Mouse (Mus musculus) lung, postnatal 36 days (tissue): Measurements from ENCODE around the gene Gm21987.

Experiments
- DNase-seq: peaks from one replicate; pipeline ENCODE4 v3.0.0; 2022; ENCODE audit warnings: mixed read lengths

Gene Gm21987

GRCm38 (mm10) chr16:38350361-38350855, 3.6 kb downstream of the Gm21987 start:
- peak; percentile 78 for DNase-seq

GRCm38 (mm10) chr16:38350939-38351338, 4.1 kb downstream of the Gm21987 start:
- DNase-seq: no peak

GRCm38 (mm10) chr16:38352031-38352430, 5.2 kb downstream of the Gm21987 start:
- no peak for DNase-seq

DNA sequence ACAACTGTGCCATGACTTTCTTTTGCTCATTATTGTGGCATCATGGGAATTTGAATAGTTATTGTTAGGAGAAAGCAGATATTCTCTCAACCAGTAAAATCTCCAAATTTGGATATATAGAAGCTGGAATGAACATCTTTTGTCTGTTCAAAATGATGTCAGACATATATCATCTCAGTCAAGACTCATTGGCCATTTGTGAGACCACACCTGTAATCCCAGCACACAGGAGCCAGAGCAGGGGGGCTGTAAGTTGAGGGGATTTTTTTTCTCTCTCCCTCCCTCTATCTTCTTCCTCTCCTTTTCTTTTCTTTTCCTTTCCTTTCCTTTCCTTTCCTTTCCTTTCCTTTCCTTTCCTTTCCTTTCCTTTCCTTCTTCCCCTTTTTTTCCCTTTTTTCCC, 6.0 kb downstream of the Gm21987 start:
- DNase-seq: no peak

DNA sequence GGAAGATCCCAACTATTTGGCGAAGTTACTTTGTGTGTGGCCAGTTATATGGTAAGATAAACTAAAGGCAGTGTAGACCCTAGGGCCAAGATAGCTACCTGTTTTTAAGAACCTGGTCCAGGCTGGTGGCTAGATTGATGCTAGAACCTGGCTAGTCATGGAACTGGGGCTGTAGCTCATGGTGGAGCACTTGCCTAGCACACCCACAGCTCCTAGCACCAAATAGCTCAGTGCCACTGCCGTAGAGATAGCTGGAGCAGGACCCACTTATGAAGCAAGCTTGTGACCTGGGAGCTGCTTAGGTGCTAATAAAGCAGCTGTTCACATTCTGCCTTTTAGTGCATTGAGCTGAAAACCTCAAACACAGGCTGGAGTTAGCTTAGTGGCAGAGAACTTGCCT, 6.8 kb downstream of the Gm21987 start:
- no peak for DNase-seq

DNA sequence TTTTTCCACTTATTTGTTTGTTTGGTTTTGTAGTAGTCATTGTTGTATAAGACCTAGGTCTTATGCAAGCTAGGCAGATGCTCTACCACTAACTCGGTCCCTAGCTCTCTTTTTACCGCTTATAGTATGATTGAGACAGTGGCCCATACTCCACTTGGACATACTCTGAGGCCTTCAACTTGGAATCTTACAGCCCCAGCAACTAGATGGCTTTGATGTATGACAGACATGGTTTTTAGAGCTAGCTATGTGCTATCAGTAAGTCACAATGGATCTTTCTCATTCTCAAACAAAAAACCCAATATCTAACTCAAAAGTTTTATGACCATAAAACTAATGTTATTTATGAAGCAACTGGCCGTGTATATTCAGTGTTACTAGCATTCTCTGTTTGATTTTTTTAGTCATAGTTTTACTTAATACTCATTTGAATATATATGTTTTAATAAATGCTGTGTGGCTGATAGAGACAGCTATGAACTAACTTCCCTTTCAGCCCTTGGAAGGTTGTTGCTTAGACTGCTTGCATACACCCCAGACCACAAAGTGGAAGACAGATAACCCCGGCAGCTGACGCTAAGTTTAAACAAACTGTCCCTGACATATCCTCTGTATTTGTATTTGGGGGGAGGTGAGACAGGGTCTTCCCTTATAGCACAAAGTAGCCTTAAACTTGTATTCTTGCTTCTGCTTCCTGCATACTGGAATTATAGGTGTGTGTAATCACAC, 7.5 kb downstream of the Gm21987 start:
- no peak for DNase-seq

DNA sequence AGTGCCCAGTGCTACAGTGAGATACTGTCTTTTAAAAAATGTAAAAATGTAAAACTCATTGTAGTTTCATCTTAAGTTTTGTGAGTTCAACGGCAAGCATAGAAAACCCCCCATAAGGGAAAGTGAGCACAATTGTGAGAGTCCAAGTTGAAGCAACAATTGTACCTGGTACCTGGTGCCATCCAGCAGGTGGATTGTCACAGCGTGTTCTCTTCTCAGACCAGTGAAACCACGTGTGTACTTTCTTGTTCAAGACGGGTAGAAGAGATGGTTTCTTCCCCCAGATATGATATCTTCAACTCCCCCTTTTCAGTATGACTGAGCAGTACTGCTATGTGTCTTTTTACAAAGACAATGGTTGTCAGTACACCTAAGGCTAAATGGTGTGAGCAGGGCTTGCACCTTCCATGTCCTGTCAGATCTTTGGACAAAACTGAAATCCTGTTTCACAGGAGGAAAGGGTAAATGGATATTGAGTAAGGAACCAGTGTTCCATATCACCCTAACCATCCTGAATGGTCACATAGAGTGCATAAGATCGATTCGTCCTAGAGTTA, 11.5 kb downstream of the Gm21987 start:
- no peak for DNase-seq

GRCm38 (mm10) chr16:38359241-38359640, 12.4 kb downstream of the Gm21987 start:
- DNase-seq: no peak

DNA sequence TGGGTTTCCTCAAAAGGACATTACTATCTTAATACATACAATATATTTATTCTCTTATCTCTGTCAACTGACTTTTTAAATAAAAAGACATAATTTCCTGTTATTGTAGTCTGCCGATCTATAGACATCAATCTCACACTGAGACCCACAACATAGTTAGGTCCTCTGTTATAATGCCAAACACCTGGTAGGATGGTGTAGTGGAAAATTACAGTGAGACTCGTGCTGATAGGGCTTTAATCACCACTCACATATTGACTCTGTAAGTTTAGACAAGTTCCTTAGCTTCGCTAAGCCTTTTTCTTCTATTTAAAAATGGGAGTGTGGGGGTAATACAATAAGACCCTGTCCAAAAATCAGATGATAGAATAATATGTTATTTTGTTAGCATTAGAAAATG, 13.0 kb downstream of the Gm21987 start:
- DNase-seq: no peak

DNA sequence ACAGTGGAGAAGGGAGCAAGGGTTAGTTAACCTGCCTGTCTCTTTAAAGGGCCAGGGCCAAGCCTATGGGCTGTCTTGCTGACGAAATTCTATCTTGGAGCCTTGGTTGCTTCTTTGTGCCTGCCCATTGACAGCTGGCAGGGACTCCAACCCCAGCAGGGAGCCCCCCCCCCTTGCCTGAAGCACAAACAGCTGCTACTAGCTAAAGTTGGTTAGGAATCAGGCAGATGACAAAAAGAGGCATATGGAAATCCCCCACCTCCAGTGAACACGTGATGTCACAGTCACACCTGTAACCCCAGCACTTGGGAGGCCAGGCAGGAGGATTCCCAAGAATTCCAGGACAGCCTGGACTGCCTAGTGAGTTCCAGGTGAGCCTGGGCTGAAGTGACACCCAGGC, 13.5 kb downstream of the Gm21987 start:
- no peak for DNase-seq

- peak; percentile 36 for DNase-seq
Measured at GRCm38 (mm10) chr16:38361933-38362332, 15.1 kb downstream of the Gm21987 start, which contains the start of gene Popdc2. Popdc2 (plus strand) TSS chr16:38362209.

DNA sequence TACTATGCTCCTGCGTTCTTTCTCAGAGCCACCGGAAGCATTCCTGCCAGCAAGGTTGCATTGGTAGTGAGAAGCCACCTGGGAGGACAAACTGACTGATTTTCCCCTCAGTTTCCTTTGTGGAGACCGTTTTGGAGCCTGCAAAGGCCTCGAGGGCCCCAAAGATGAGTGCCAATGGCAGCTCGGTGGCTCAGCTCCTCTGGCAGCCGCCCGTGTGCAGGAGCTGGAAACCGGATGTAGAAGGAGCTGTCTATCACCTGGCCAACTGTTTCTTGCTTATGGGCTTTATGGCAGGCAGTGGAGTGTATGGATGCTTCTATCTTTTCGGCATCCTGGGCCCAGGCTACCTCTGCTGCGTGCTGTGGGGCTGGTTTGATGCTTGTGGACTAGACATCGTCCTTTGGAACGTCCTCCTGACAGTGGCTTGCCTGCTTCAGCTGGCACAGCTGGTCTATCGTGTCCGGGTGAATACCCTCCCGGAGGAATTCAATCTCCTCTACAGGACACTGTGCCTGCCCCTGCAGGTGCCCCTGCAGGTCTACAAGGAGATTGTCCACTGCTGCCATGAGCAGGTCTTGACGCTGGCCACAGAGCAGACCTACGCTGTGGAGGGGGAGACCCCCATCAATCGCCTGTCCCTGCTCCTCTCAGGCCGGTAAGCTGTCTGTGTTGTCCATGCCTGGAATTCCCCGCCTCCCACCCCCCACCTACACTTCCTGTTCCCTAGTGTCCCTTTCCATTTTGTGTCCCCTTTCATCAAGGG, 15.8 kb downstream of the Gm21987 start:
- DNase-seq: no peak

GRCm38 (mm10) chr16:38363256-38363595, 16.4 kb downstream of the Gm21987 start:
- DNase-seq: no peak

- no peak for DNase-seq
Measured at GRCm38 (mm10) chr16:38363657-38364056, 16.8 kb downstream of the Gm21987 start.

GRCm38 (mm10) chr16:38365390-38365789, 18.6 kb downstream of the Gm21987 start:
- no peak for DNase-seq

DNA sequence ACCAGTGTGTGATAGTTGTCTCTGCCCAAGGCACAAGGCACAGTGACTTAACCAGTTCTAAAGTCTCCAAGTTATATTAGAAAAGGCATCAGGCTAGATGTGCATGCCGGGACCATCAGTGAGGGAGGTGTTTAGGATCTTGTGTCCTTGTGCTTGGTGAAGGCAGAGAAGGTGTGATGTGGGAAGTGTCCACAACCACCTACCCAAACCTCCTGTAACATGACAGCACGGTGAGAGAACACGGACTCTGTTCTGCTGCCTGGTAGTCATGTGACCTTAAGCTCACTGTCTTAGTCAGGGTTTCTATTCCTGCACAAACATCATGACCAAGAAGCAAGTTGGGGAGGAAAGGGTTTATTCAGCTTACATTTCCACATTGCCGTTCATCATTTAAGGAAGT, 19.4 kb downstream of the Gm21987 start:
- DNase-seq: no peak

DNA sequence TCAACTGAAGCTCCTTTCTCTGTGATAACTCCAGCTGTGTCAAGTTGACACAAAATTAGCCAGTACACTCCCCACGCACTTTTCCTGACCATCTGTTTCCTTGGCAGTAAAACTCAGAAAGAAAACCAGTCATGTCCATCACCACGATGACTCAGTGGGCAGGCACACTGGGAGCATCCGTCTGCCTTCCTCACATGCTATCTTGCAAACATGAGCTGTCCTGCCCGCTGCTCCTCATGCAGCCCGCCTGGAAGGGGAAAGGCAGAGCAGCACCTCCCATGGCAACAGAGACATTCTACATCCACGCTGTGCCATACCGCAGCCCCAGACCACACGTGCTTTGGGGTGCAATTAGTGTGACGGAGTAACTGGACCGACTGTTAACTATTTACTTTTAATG, 21.5 kb downstream of the Gm21987 start:
- no peak for DNase-seq

DNA sequence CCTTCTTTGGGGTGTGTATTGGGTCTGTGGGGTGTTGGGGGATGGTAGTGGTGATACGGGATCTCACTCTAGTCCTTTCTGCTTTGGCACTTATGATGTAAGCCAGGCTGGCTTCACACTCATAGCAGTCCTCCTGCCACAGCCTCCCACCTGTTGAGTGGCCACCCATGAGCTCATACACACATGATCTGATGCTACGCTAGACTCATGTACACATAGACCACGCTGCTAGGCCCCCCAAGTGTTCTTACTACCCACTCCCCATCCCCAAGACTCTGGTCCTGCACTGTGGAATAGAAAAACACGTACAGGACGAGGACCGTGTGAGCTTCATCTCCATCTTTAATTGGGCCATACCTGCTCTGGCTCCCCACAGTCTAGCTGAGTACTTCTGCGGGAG, 22.2 kb downstream of the Gm21987 start:
- no peak for DNase-seq

DNA sequence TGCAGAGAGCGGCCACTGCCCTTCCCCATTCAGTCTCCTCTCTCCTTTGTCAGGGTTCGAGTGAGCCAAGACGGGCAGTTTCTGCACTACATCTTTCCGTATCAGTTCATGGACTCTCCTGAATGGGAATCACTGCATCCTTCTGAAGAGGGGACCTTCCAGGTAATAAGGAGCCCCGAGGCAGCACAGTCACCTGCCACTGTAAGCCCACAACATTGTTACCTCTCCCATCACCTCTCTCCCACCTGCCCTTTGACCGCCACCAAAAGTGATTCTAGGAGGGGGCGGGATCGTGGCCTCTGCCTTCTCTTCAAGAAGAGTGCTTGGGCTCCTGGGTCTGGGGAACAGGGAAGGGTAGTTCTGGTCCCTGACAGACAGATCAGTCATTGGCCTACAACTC, 22.6 kb downstream of the Gm21987 start:
- DNase-seq: no peak

GRCm38 (mm10) chr16:38369992-38370484, 23.2 kb downstream of the Gm21987 start:
- DNase-seq: no peak

DNA sequence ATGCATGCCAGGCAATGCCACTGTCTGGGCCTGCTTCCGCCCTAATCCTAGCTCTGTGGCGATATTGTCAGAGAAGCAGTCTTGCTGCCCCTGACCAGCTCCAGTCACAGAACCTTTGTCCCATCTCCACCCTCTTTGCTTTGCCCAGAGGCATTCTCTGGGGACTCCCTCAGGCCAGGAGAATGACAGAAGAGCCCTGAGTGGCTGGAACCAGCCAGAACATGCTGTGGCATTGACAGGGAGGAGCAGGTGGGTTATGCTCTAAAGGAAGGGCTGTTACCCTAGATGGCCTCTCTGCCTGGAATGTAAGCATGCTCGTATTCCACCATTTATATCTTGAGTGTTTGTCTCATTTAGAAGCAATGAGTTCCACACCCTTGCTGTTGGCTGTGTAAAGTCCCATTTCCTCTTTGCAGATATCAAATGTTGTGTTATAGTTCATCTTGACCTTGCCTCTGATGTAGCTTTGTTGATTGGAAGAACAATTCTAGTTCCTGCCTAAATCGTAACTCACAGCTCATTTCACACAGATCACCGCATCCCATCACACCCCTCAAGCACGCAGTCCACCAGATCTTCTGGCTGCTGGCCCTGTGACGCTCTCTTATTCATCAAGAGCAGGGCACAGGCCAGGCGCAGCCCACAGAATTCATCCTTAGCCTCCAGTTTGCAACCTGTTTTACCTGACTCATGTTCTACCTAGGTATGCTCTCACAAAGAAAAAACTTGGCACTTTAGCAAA, 24.0 kb downstream of the Gm21987 start:
- no peak for DNase-seq

DNA sequence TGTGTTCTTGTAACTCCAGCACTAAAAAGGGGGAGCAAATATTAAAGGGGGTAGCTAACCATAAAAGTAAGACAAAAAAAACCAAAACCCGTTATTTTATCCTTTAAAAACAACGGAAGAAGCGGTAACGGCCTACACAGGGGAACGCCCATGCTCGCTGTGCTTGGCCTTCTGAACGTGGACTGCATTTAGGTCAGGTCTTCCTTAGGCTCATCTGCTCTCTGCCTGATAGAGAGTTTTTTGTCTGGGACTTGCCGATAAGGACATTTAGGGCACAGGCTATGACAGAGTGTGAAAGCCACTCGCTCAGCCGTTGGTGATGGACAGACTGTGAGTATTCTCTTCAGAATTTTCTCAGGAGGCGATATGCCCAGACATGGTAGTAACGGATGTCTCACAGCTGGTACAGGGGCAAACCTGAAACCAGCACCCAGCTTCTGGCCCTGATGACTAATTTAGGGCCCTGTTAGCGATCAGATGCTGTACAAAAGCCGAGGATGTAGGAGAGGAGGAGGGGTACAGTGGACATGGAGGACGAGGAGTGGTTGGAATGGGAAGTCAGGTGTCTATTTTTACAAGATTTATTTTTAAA, 25.0 kb downstream of the Gm21987 start:
- DNase-seq: no peak

- DNase-seq: no peak
Measured at GRCm38 (mm10) chr16:38372876-38373275, 26.0 kb downstream of the Gm21987 start.
